Mouse (Mus musculus): ENCODE data around the gene Cd300lf.

GRCm38 (mm10) chr11:115157933-115158719 lies 24.3 kb upstream of the Cd300lf start:
- TF ChIP-seq CTCF (IDR thresholded peaks at IDR 0.05; ENCODE audit: control insufficient read depth, insufficient read depth, insufficient read length) (no peak), MYOD1 (IDR thresholded peaks at IDR 0.05; ENCODE audit: control insufficient read depth, insufficient read length, low read depth) (no peak), USF1 (IDR thresholded peaks at IDR 0.05; ENCODE audit: low read depth) (no peak), MYOG (IDR thresholded peaks at IDR 0.05; ENCODE audit: control insufficient read depth, extremely low read depth, insufficient read length) (no peak), MAX (IDR thresholded peaks at IDR 0.05) (no peak), CEBPB (IDR thresholded peaks at IDR 0.05; ENCODE audit: low read depth) (no peak)
